Comparison of ENCODE assay signal across 12 mouse cellular contexts in the genomic region with DNA sequence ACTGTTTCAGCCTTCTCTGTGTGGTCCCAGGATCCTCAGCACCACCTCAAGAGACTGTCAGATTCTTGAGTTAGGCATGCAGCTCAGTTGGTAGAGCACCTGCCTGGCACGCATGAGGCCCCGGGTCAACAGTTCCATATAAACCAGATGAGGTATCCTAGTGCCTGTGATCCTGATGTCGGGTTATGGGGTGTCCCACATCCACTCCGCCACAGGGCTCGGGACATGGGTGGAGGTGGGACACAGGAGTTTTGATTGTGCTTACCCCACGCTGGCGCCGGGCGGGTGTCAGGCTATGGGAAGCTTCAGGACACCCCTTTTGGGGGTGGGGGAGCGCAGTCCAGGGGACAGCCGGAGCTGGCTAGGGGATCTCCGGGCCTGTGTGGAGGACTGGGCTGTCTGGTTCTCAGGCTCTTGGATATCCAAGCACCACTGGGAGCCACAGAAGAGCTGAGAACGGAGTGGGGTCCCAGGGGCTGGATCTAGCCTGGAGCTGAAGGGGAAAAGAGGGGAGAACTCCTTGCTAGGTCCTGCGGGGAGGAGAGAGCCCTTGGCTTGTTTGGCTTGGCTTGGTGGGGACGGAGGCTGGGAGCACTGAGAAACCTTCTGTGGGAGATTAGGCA. TPM values are rescaled to one million over a fixed set of nuclear protein-coding genes. Genes with fewer than 3 reads are reported as not detected.
DNase-seq lines count a peak whose midpoint lies in the region; ATAC-seq and TF ChIP-seq lines count a peak whose summit lies in the region.
"Had no signal": no experiment of that assay in that cellular context is flagged by ENCODE, and none has a peak within 500 bp of the region (broad histone marks: within the 10 kb centered on the region; RNA-seq: fewer than 3 reads in every experiment).

No protein-coding gene starts in this region.

- no peak for TF ChIP-seq EP300 in ES-Bruce4 (IDR thresholded peaks at IDR 0.05; ENCODE audit: insufficient read depth, low read depth, low read length)

- H3K9ac ChIP-seq in heart, embryonic 16.5 days (ENCODE audit: low read length), result peak overlapping the region; percentile 12
- H3K9ac ChIP-seq in ES-Bruce4 (ENCODE audit: low read depth, poor library complexity, severe bottlenecking), result peak overlapping the region; percentile 60
- no peak overlapping the region for H3K9ac ChIP-seq in embryonic facial prominence, embryonic 15.5 days
- H3K9ac ChIP-seq in intestine, embryonic 16.5 days (ENCODE audit: low read depth, low read length), result no peak overlapping the region
- H3K9ac ChIP-seq: liver, embryonic 15.5 days had no signal

- no peaks in the 10 kb centered on the region for H3K9me3 ChIP-seq in heart, embryonic 16.5 days (replicated peaks; ENCODE audit: control insufficient read depth, low read length)
- H3K9me3 ChIP-seq in ES-Bruce4 (replicated peaks; ENCODE audit: control insufficient read depth, insufficient read depth, low read length, poor library complexity, severe bottlenecking), result no peaks in the 10 kb centered on the region
- no peaks in the 10 kb centered on the region for H3K9me3 ChIP-seq in embryonic facial prominence, embryonic 15.5 days (replicated peaks)
- no peaks in the 10 kb centered on the region for H3K9me3 ChIP-seq in intestine, embryonic 16.5 days (ENCODE audit: control insufficient read depth, low read length)
- H3K9me3 ChIP-seq: liver, embryonic 15.5 days had no signal

- no peak overlapping the region for H3K4me2 ChIP-seq in heart, embryonic 16.5 days (ENCODE audit: low read depth, low read length)
- H3K4me2 ChIP-seq in embryonic facial prominence, embryonic 15.5 days (replicated peaks), result no peak overlapping the region
- H3K4me2 ChIP-seq in intestine, embryonic 16.5 days (ENCODE audit: low read depth, low read length), result no peak overlapping the region
- H3K4me2 ChIP-seq: liver, embryonic 15.5 days had no signal

- 90% methylated on average over 15 of the region's 15 CpGs for WGBS in heart, embryonic 16.5 days
- 93% methylated on average over 15 of the region's 15 CpGs for WGBS in embryonic facial prominence, embryonic 15.5 days
- 91% methylated on average over 15 of the region's 15 CpGs for WGBS in intestine, embryonic 16.5 days

- ATAC-seq in heart, embryonic 16.5 days (replicated peaks; ENCODE audit: extremely low read depth, insufficient read depth, low FRiP score), result no peak
- no peak for ATAC-seq in embryonic facial prominence, embryonic 15.5 days (ENCODE audit: insufficient number of reproducible peaks, low FRiP score, low TSS enrichment, low read depth)
- no peak for ATAC-seq in intestine, embryonic 16.5 days

- H3K4me1 ChIP-seq in heart, embryonic 16.5 days (ENCODE audit: control insufficient read depth, insufficient read depth, low read length), result peaks cover 69% of the 10 kb centered on the region
- peaks cover 16% of the 10 kb centered on the region for H3K4me1 ChIP-seq in ES-Bruce4 (ENCODE audit: control insufficient read depth, insufficient read depth, low read length)
- H3K4me1 ChIP-seq in embryonic facial prominence, embryonic 15.5 days, result peaks cover 64% of the 10 kb centered on the region
- H3K4me1 ChIP-seq in intestine, embryonic 16.5 days (ENCODE audit: control insufficient read depth, insufficient read depth, low read length), result peaks cover 63% of the 10 kb centered on the region

- DNase-seq in heart, adult 18-20 months, result no peak
- no peak for DNase-seq in thymus, postnatal 10 days (ENCODE audit: low spot score in 2 of 2)
- DNase-seq in right cerebral cortex, postnatal 14 days, result no peak
- DNase-seq in kidney, postnatal 36 days, result no peak
- DNase-seq: thymus, postnatal 4 days had no signal

- no peaks in the 10 kb centered on the region for H3K36me3 ChIP-seq in heart, embryonic 16.5 days (ENCODE audit: control insufficient read depth, insufficient read depth)
- H3K36me3 ChIP-seq in ES-Bruce4 (ENCODE audit: control insufficient read depth, insufficient read depth, low read length, poor library complexity, severe bottlenecking), result no peaks in the 10 kb centered on the region
- H3K36me3 ChIP-seq in embryonic facial prominence, embryonic 15.5 days, result no peaks in the 10 kb centered on the region
- no peaks in the 10 kb centered on the region for H3K36me3 ChIP-seq in intestine, embryonic 16.5 days (ENCODE audit: control insufficient read depth, insufficient read depth, low read length)
- H3K36me3 ChIP-seq: liver, embryonic 15.5 days had no signal

- H3K27me3 ChIP-seq in heart, embryonic 16.5 days (ENCODE audit: control insufficient read depth, insufficient read depth, low read length), result no peaks in the 10 kb centered on the region
- H3K27me3 ChIP-seq in ES-Bruce4 (ENCODE audit: control insufficient read depth, insufficient read depth, low read length, poor library complexity, severe bottlenecking), result no peaks in the 10 kb centered on the region
- H3K27me3 ChIP-seq in embryonic facial prominence, embryonic 15.5 days, result no peaks in the 10 kb centered on the region
- H3K27me3 ChIP-seq in intestine, embryonic 16.5 days (replicated peaks; ENCODE audit: control insufficient read depth, insufficient read depth, low read length), result no peaks in the 10 kb centered on the region
- H3K27me3 ChIP-seq: CH12.LX; liver, embryonic 15.5 days had no signal

- no peak overlapping the region for H3K4me3 ChIP-seq in heart, embryonic 16.5 days (ENCODE audit: low read length)
- peak overlapping the region; percentile 26 for H3K4me3 ChIP-seq in ES-Bruce4 (ENCODE audit: low read depth, low read length)
- no peak overlapping the region for H3K4me3 ChIP-seq in embryonic facial prominence, embryonic 15.5 days (replicated peaks)
- H3K4me3 ChIP-seq in intestine, embryonic 16.5 days (ENCODE audit: low read length), result no peak overlapping the region
- H3K4me3 ChIP-seq: layer of hippocampus, adult 2 months; liver, embryonic 15.5 days had no signal

- no peak for TF ChIP-seq CTCF in ES-Bruce4 (IDR thresholded peaks at IDR 0.05; ENCODE audit: low read depth, low read length)

- H3K27ac ChIP-seq in heart, embryonic 16.5 days (ENCODE audit: low read length), result peak overlapping the region; percentile 86
- peak overlapping the region; percentile 93 for H3K27ac ChIP-seq in ES-Bruce4 (ENCODE audit: insufficient read depth, low read length)
- peak overlapping the region; percentile 66; the same call in 1 of the 2 replicates for H3K27ac ChIP-seq in embryonic facial prominence, embryonic 15.5 days (replicated peaks)
- peak overlapping the region; percentile 61 for H3K27ac ChIP-seq in intestine, embryonic 16.5 days (ENCODE audit: low read length)
- H3K27ac ChIP-seq: liver, embryonic 15.5 days had no signal

- TF ChIP-seq POLR2A in ES-Bruce4 (IDR thresholded peaks at IDR 0.05; ENCODE audit: insufficient read depth, low read length), result no peak

RNA-seq across cellular contexts. Expression of a gene that starts 39.1 kb away (rescaled TPM):
- polyA plus RNA-seq in heart, embryonic 16.5 days (2015; fragmentation: Nextera tagmentation; extraction: Ambion mirVana), result 42.4 and 48.9 TPM in 2 replicates
- total RNA-seq in heart, adult 18-20 months (2021), result 100 to 1,000 TPM; 294 to 298 TPM
- 40.3 and 44.1 TPM in 2 replicates for polyA plus RNA-seq in ES-Bruce4 (2011; ENCODE audit: insufficient read depth, insufficient read length, low read depth, missing spikeins)
- 28.4 and 28.9 TPM in 2 replicates for polyA plus RNA-seq in embryonic facial prominence, embryonic 15.5 days (2015; fragmentation: Nextera tagmentation; extraction: Ambion mirVana)
- polyA plus RNA-seq in intestine, embryonic 16.5 days (2015; fragmentation: Nextera tagmentation; extraction: Ambion mirVana), result 21.7 and 23.7 TPM in 2 replicates

RNA-seq across cellular contexts. Expression of a gene that starts 59.4 kb away (rescaled TPM):
- polyA plus RNA-seq in heart, embryonic 16.5 days (2015; fragmentation: Nextera tagmentation; extraction: Ambion mirVana), result 86.4 and 105 TPM in 2 replicates
- total RNA-seq in heart, adult 18-20 months (2021), result under 1 TPM; 0.22 to 0.46 TPM
- polyA plus RNA-seq in ES-Bruce4 (2011; ENCODE audit: insufficient read depth, insufficient read length, low read depth, missing spikeins), result 3.1 and 3.3 TPM in 2 replicates
- polyA plus RNA-seq in embryonic facial prominence, embryonic 15.5 days (2015; fragmentation: Nextera tagmentation; extraction: Ambion mirVana), result 143 and 159 TPM in 2 replicates
- 115 and 120 TPM in 2 replicates for polyA plus RNA-seq in intestine, embryonic 16.5 days (2015; fragmentation: Nextera tagmentation; extraction: Ambion mirVana)

Comparison
In these comparisons a context has a peak if more than half of its experiments do, and no peak if none do; other contexts are left out.
1. H3K9ac ChIP-seq: peak in heart, embryonic 16.5 days (single experiment) and ES-Bruce4 (single experiment); none in embryonic facial prominence, embryonic 15.5 days (single experiment) and intestine, embryonic 16.5 days (single experiment).
2. RNA of a gene that starts 59.4 kb away (polyA plus RNA-seq): 143 to 159 TPM in embryonic facial prominence, embryonic 15.5 days, 115 to 120 TPM in intestine, embryonic 16.5 days and 86.4 to 105 TPM in heart, embryonic 16.5 days; 3.1 to 3.3 TPM in ES-Bruce4; every median in the first group is over 10 times any median in the second.
3. Peak in every context shown above with its lines, with median percentiles within 50 percentile points of each other: H3K27ac ChIP-seq.